Mouse (Mus musculus) intestine, postnatal 0 days (tissue): ENCODE data around the gene Ap3s2. TPM values are rescaled to one million over a fixed set of nuclear protein-coding genes. Genes with fewer than 3 reads are reported as not detected.

ENCODE experiments used
- ATAC-seq: fragments of 200-750 bp; cut with Nextera tagmentation; 2 replicates; pipeline ENCODE4 v1.8.0; 2017; ENCODE audit warnings: mild to moderate bottlenecking, moderate TSS enrichment, moderate library complexity
- H3K27ac ChIP-seq: fragments of 300-500 bp; sonication (generic); 2 replicates; pipeline ENCODE4 v1.5.1; 2014; ENCODE audit warnings: mild to moderate bottlenecking, low read depth, low read length, moderate library complexity
- H3K27me3 ChIP-seq: fragments of 300-500 bp; sonication (generic); replicated peaks from 2 replicates; pipeline ENCODE4 v1.6.1; 2014; ENCODE audit warnings: low read length, mixed read lengths; ENCODE audit not compliant: control insufficient read depth, insufficient read depth
- H3K36me3 ChIP-seq: fragments of 300-500 bp; sonication (generic); 2 replicates; pipeline ENCODE4 v1.6.1; 2014; ENCODE audit warnings: mild to moderate bottlenecking, moderate library complexity; ENCODE audit not compliant: control insufficient read depth, insufficient read depth
- H3K4me1 ChIP-seq: fragments of 300-500 bp; sonication (generic); replicated peaks from 2 replicates; pipeline ENCODE4 v1.6.1; 2014; ENCODE audit warnings: antibody characterized with exemption, low read length, mixed read lengths; ENCODE audit not compliant: control insufficient read depth, insufficient read depth
- H3K4me2 ChIP-seq: fragments of 300-500 bp; sonication (generic); replicated peaks from 2 replicates; pipeline ENCODE4 v1.6.1; 2014; ENCODE audit warnings: low read depth, mild to moderate bottlenecking, moderate library complexity
- H3K4me3 ChIP-seq: fragments of 300-500 bp; sonication (generic); 2 replicates; pipeline ENCODE4 v1.5.1; 2014; ENCODE audit warnings: low read depth, low read length
- H3K9ac ChIP-seq: fragments of 300-500 bp; sonication (generic); 2 replicates; pipeline ENCODE4 v1.6.1; 2014; ENCODE audit warnings: mild to moderate bottlenecking, low read depth, low read length
- H3K9me3 ChIP-seq: fragments of 300-500 bp; sonication (generic); 2 replicates; pipeline ENCODE4 v1.6.1; 2016; ENCODE audit warnings: mixed run types; ENCODE audit not compliant: control insufficient read depth
- CTCF ChIP-seq: sonication (generic); IDR thresholded peaks from 2 replicates; pipeline ENCODE4 v1.5.1; 2016; ENCODE audit warnings: low read depth, mild to moderate bottlenecking, control low read depth, antibody characterized with exemption, moderate library complexity
- WGBS: fragments of 180-500 bp; shearing (Covaris S2); extraction: QIAGEN DNeasy Blood & Tissue Kit; methylation state at CpG from one replicate; pipeline ENCODE4 v1.1.7; 2014; 5-methylcytosine and 5-hydroxymethylcytosine counted together
- polyA plus RNA-seq: library from polyadenylated mRNA; unstranded; fragments of >200 nt; fragmentation: Nextera tagmentation; extraction: Ambion mirVana; gene quantifications from 2 replicates; pipeline ENCODE4 v1.2.1, GENCODE M21; 2015

The Ap3s2 gene
- polyA plus RNA-seq, 1 experiment from 2014 or later, result 21.3 TPM

DNA sequence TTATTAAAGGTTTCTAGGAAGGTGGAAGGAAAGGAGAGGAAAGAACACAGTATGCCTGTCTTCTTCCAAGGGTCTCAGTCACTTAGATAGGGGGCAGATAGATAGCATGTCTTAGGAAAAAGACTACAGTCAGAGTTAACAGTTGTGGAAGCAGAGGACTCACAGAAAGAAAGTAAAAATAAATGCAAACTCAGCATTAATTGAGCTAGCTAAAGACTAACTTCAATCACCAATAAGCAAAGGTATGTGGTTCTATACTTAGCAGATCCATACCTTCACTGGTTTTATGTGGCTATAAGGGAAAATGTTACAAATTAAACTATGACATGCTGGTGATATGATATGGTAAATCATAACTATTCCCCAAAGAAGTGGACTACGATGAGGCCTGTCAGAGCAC is 25.7 kb downstream of the Ap3s2 start:
- Histone ChIP-seq H3K4me1 (peaks cover 7% of the 10 kb centered on the region), H3K27ac (peak overlapping the region; percentile 70; the same call in 1 of the 2 replicates), H3K9ac (no peak overlapping the region), H3K27me3 (no peaks in the 10 kb centered on the region), H3K4me3 (no peak overlapping the region), H3K36me3 (no peaks in the 10 kb centered on the region), H3K4me2 (no peak overlapping the region), H3K9me3 (no peaks in the 10 kb centered on the region)
- TF ChIP-seq CTCF, result no peak
- 53% methylated on average over 1 of the region's 1 CpGs for WGBS
- no peak for ATAC-seq

DNA sequence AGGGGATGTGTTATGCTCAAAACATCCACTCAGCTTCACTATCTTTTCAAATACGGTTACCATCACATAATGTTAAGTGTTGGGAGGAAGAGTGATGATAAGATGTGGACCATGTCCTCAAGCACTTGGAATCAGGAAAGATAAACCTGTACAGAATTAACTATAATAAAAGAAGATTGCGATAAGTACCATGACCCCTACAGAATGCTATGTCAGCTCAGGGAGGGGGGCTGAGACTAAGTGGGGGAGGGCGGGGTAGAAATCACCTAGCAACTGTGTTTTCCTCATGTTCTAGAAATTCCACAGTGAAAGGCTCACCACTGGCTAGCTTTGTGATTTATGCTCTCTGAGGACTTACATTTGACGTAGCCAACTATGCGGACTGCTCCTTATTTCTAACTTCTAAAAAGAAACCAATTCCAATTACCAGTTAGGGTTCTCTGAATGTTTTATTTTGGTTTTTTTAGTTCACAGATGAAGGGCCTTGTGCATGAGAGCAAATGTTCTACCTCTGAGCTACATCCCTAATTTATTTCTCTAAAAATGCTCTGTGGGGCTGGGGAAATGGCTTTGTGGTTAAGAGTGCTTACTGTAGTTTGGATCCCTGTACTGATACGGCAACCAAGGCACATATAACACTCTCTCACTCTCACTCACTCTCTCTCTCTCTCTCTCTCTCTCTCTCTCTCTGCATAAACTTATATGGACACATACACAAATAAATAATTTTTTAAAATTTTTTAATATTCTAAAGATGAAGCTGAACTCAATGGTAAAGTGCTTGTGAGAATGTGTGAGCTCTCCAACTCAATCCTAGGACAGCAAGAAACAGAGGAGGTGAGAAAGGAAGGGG is 27.6 kb downstream of the Ap3s2 start:
- H3K27me3 ChIP-seq, result no peaks in the 10 kb centered on the region
- no peaks in the 10 kb centered on the region for H3K9me3 ChIP-seq
- ATAC-seq, result peak; percentile 48
- peaks cover 7% of the 10 kb centered on the region for H3K4me1 ChIP-seq
- 58% methylated on average over 6 of the region's 6 CpGs for WGBS
- TF ChIP-seq CTCF, result no peak
- H3K27ac ChIP-seq, result no peak overlapping the region
- no peak overlapping the region for H3K4me3 ChIP-seq
- no peak overlapping the region for H3K4me2 ChIP-seq
- H3K36me3 ChIP-seq, result no peaks in the 10 kb centered on the region
- H3K9ac ChIP-seq, result no peak overlapping the region

GRCm38 (mm10) chr7:79890436-79891221 is 29.8 kb downstream of the Ap3s2 start:
- Histone ChIP-seq H3K4me3 (no peak overlapping the region), H3K9ac (no peak overlapping the region), H3K4me1 (peaks cover 7% of the 10 kb centered on the region; the same call in 1 of the 2 replicates), H3K27me3 (no peaks in the 10 kb centered on the region), H3K4me2 (no peak overlapping the region), H3K36me3 (no peaks in the 10 kb centered on the region), H3K9me3 (no peaks in the 10 kb centered on the region), H3K27ac (peak overlapping the region; percentile 81)
- peak; percentile 65 for ATAC-seq
- WGBS, result 45% methylated on average over 15 of the region's 15 CpGs
- no peak for TF ChIP-seq CTCF

GRCm38 (mm10) chr7:79888603-79889002 is 31.8 kb downstream of the Ap3s2 start:
- Histone ChIP-seq H3K27me3 (no peaks in the 10 kb centered on the region), H3K4me3 (no peak overlapping the region), H3K9me3 (no peaks in the 10 kb centered on the region), H3K27ac (peak overlapping the region; percentile 9), H3K36me3 (no peaks in the 10 kb centered on the region), H3K4me1 (0 out of 2 replicates have a peak, but pooled peaks cover 8% of the 10 kb centered on the region), H3K4me2 (peak overlapping the region; percentile 1; the same call in 1 of the 2 replicates), H3K9ac (no peak overlapping the region)
- peak; percentile 83 for ATAC-seq
- TF ChIP-seq CTCF, result no peak
- 49% methylated on average over 9 of the region's 9 CpGs for WGBS

GRCm38 (mm10) chr7:79883613-79884334 is 36.7 kb downstream of the Ap3s2 start:
- Histone ChIP-seq H3K4me1 (peaks cover 13% of the 10 kb centered on the region), H3K27ac (peak overlapping the region; percentile 62; the same call in 1 of the 2 replicates)
- 62% methylated on average over 7 of the region's 7 CpGs for WGBS

More at GRCm38 (mm10) chr7:79883613-79884334, 36.7 kb downstream of the Ap3s2 start:
- no peak overlapping the region for H3K4me3 ChIP-seq
- peak; percentile 14; the same call in 1 of the 2 replicates for ATAC-seq
- no peak for TF ChIP-seq CTCF
- H3K9ac ChIP-seq, result no peak overlapping the region
- H3K36me3 ChIP-seq, result peaks cover 15% of the 10 kb centered on the region
- no peaks in the 10 kb centered on the region for H3K27me3 ChIP-seq
- H3K4me2 ChIP-seq, result no peak overlapping the region
- H3K9me3 ChIP-seq, result no peaks in the 10 kb centered on the region
